Mouse (Mus musculus) CH12.LX (cell line): ENCODE measurements around the gene Thrb. TPM values are rescaled to one million over a fixed set of nuclear protein-coding genes. Genes with fewer than 3 reads are reported as not detected.

Experiments
- DNase-seq: peaks from one replicate; pipeline ENCODE4 v3.0.0-alpha.2; 2013; ENCODE audit errors: extremely low read depth
- H3K27ac ChIP-seq: 2 replicates; pipeline ENCODE4 v1.5.1; 2012; ENCODE audit warnings: low read depth, mild to moderate bottlenecking, control low read depth, moderate library complexity; ENCODE audit not compliant: insufficient read depth
- H3K27me3 ChIP-seq: replicated peaks from 2 replicates; pipeline ENCODE3; 2012; ENCODE audit warnings: inconsistent platforms
- H3K36me3 ChIP-seq, 2 experiments: replicated peaks in 1 of 2; 2 replicates each; pipeline versions ENCODE3 to v1.6.1; 2012; ENCODE audit warnings: inconsistent platforms in 1 of 2, low read length in 1 of 2, mild to moderate bottlenecking in 1 of 2, mixed read lengths in 1 of 2, moderate library complexity in 1 of 2; ENCODE audit not compliant: control insufficient read depth in 1 of 2, insufficient read depth in 1 of 2
- H3K4me1 ChIP-seq, 2 experiments: 2 replicates each; pipeline ENCODE4 v1.6.1; 2012; ENCODE audit warnings: inconsistent platforms in 1 of 2, moderate library complexity in 1 of 2; ENCODE audit not compliant: insufficient read depth in 2 of 2, control insufficient read depth in 1 of 2
- H3K4me2 ChIP-seq: 2 replicates; pipeline ENCODE4 v1.6.1; 2012; ENCODE audit warnings: low read depth, mild to moderate bottlenecking, control low read depth; ENCODE audit not compliant: poor library complexity, insufficient read depth, severe bottlenecking
- H3K4me3 ChIP-seq, 3 experiments: fragments of 150-350 bp in 1 of 3; sonication (generic) in 1 of 3; replicated peaks in 1 of 3; 2 replicates each; pipeline versions ENCODE3 to v1.5.1; 2011 to 2012; ENCODE audit warnings: low read depth in 2 of 3, low read length in 2 of 3, mild to moderate bottlenecking in 2 of 3, moderate library complexity in 2 of 3, control low read depth in 1 of 3, improper control_type of control experiment in 1 of 3, inconsistent platforms in 1 of 3, mixed read lengths in 1 of 3; ENCODE audit not compliant: poor library complexity in 1 of 3
- H3K79me2 ChIP-seq: replicated peaks from 2 replicates; pipeline ENCODE4 v1.6.1; 2012; ENCODE audit warnings: mild to moderate bottlenecking, moderate library complexity; ENCODE audit not compliant: control insufficient read depth, poor library complexity, insufficient read depth, severe bottlenecking; ENCODE audit errors: extremely low read depth
- H3K9ac ChIP-seq: 2 replicates; pipeline ENCODE4 v1.6.1; 2012; ENCODE audit warnings: low read depth, mild to moderate bottlenecking, control low read depth, moderate library complexity; ENCODE audit not compliant: insufficient read depth
- H3K9me3 ChIP-seq: replicated peaks from 2 replicates; pipeline ENCODE3; 2012; ENCODE audit warnings: low read length, inconsistent platforms, mixed read lengths
- BHLHE40 ChIP-seq: IDR thresholded peaks from 2 replicates; pipeline ENCODE4 v1.6.1; 2011; ENCODE audit warnings: mild to moderate bottlenecking, low read depth, low read length, improper control_type of control experiment
- CHD1 ChIP-seq: IDR thresholded peaks from 2 replicates; pipeline ENCODE4 v1.6.1; 2012; ENCODE audit warnings: low read depth, low read length, improper control_type of control experiment, inconsistent platforms
- ELF1 ChIP-seq: IDR thresholded peaks from 2 replicates; pipeline ENCODE4 v1.6.1; 2014; ENCODE audit warnings: low read depth, mild to moderate bottlenecking, inconsistent platforms, low read length, improper control_type of control experiment
- EP300 ChIP-seq: IDR thresholded peaks from 2 replicates; pipeline ENCODE4 v1.6.1; 2011; ENCODE audit warnings: low read length, improper control_type of control experiment
- GABPA ChIP-seq: IDR thresholded peaks from 2 replicates; pipeline ENCODE4 v1.6.1; 2012; ENCODE audit warnings: low read depth, low read length, improper control_type of control experiment, inconsistent platforms; ENCODE audit not compliant: insufficient replicate concordance
- JUND ChIP-seq: conservative IDR thresholded peaks from 2 replicates; pipeline ENCODE4 v1.6.1; 2011; ENCODE audit warnings: low read depth, low read length, improper control_type of control experiment
- KAT2A ChIP-seq: IDR thresholded peaks from 2 replicates; pipeline ENCODE4 v1.6.1; 2012; ENCODE audit warnings: low read length, improper control_type of control experiment, inconsistent platforms; ENCODE audit not compliant: insufficient replicate concordance
- MAFK ChIP-seq: IDR thresholded peaks from 2 replicates; pipeline ENCODE4 v1.6.1; 2011; ENCODE audit warnings: low read length, improper control_type of control experiment; ENCODE audit not compliant: insufficient replicate concordance
- MAX ChIP-seq: IDR thresholded peaks from 2 replicates; pipeline ENCODE4 v1.6.1; 2011; ENCODE audit warnings: low read length, improper control_type of control experiment
- MAZ ChIP-seq: IDR thresholded peaks from 2 replicates; pipeline ENCODE4 v1.6.1; 2012; ENCODE audit warnings: low read depth, mild to moderate bottlenecking, inconsistent platforms, low read length, improper control_type of control experiment, moderate library complexity
- MEF2A ChIP-seq: IDR thresholded peaks from 2 replicates; pipeline ENCODE4 v1.6.1; 2014; ENCODE audit warnings: low read depth, mild to moderate bottlenecking, inconsistent platforms, low read length, improper control_type of control experiment, borderline replicate concordance
- MXI1 ChIP-seq: IDR thresholded peaks from 2 replicates; pipeline ENCODE4 v1.6.1; 2011; ENCODE audit warnings: mild to moderate bottlenecking, low read depth, low read length, improper control_type of control experiment
- POLR2AphosphoS2 ChIP-seq: IDR thresholded peaks from 2 replicates; pipeline ENCODE4 v1.6.1; 2011; ENCODE audit warnings: low read depth, low read length, improper control_type of control experiment
- RCOR1 ChIP-seq: conservative IDR thresholded peaks from 2 replicates; pipeline ENCODE4 v1.6.1; 2012; ENCODE audit warnings: low read depth, mild to moderate bottlenecking, inconsistent platforms, low read length, improper control_type of control experiment
- SIN3A ChIP-seq: IDR thresholded peaks from 2 replicates; pipeline ENCODE4 v1.6.1; 2012; ENCODE audit warnings: low read length, improper control_type of control experiment, inconsistent platforms
- SMC3 ChIP-seq: IDR thresholded peaks from 2 replicates; pipeline ENCODE4 v1.6.1; 2011; ENCODE audit warnings: low read depth, low read length, improper control_type of control experiment
- TBP ChIP-seq: conservative IDR thresholded peaks from 2 replicates; pipeline ENCODE4 v1.6.1; 2011; ENCODE audit warnings: low read depth, low read length, improper control_type of control experiment
- TCF12 ChIP-seq: IDR thresholded peaks from 2 replicates; pipeline ENCODE4 v1.6.1; 2014; ENCODE audit warnings: low read depth, mild to moderate bottlenecking, inconsistent platforms, low read length, improper control_type of control experiment
- UBTF ChIP-seq: IDR thresholded peaks from 2 replicates; pipeline ENCODE4 v1.6.1; 2012; ENCODE audit warnings: low read depth, mild to moderate bottlenecking, inconsistent platforms, low read length, improper control_type of control experiment, moderate library complexity
- USF1 ChIP-seq: IDR thresholded peaks from 2 replicates; pipeline ENCODE4 v1.6.1; 2014; ENCODE audit warnings: low read depth, mild to moderate bottlenecking, inconsistent platforms, low read length, improper control_type of control experiment
- ZMIZ1 ChIP-seq: IDR thresholded peaks from 2 replicates; pipeline ENCODE4 v1.6.1; 2012; ENCODE audit warnings: low read depth, mild to moderate bottlenecking, inconsistent platforms, low read length, improper control_type of control experiment
- ZNF384 ChIP-seq: IDR thresholded peaks from 2 replicates; pipeline ENCODE4 v1.6.1; 2012; ENCODE audit warnings: low read depth, low read length, improper control_type of control experiment, inconsistent platforms
- dilution Hi-C: fragments of 300-500 bp; cut with MboI; formaldehyde crosslinking; loops from 2 replicates; pipeline ENCODE4 v1.14.3; 2020; ENCODE audit warnings: low sequenced_read_pairs; ENCODE audit not compliant: extremely low pct_unique_long_range_greater_than_20kb, extremely low pct_ligation_motif_present
- in situ Hi-C: fragments of 300-500 bp; cut with MboI; formaldehyde crosslinking; loops from 3 replicates; pipeline ENCODE4 v1.14.3; 2019; ENCODE audit warnings: low sequenced_read_pairs, low pct_ligation_motif_present, low pct_unique_long_range_greater_than_20kb, mixed read lengths
- polyA plus RNA-seq: library from polyadenylated mRNA; unstranded; fragments of >175 nt; gene quantifications from 2 replicates; pipeline ENCODE4 v1.2.1, GENCODE M21; 2012; ENCODE audit warnings: low read depth; ENCODE audit not compliant: insufficient read length
- total RNA-seq, 2 experiments: library from RNA; depleted of rRNA; stranded (reverse); fragments of 300-350 nt in 1 of 2; fragments of >200 nt in 1 of 2; gene quantifications; 2 replicates each; pipeline ENCODE4 v1.2.3; 2012 to 2014

The Thrb gene
- total and polyA plus RNA-seq, 3 experiments, result 0.56 to 1.6 (median 0.60) TPM

DNA sequence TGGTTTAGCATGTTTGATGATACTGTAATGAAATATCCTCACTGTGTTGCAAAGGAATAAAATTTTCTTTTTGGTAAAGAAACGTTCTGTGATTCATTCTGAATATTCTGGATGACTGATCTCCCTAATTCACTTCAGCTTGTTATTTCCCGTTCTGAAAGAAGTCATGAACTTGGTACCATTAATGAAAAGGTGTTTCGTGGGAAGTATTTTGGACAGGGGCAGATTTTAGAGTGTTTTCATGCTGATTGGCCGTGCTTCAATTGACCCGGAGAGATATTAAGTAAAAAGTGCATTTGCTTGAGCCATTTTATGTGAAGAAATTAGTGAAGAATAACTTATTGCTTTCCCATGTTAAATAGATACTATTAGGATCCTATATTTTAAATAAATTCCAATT lies 2.0 kb downstream of the Thrb start:
- peaks cover 0 to 8% of the 10 kb centered on the region in 2 experiments; a peak in 2 of 4 replicates for H3K4me1 ChIP-seq
- no peaks in the 10 kb centered on the region for H3K9me3 ChIP-seq
- no peak overlapping the region for H3K9ac ChIP-seq
- no peak overlapping the region for H3K4me3 ChIP-seq
- dilution Hi-C loops, result no loop called here
- H3K4me2 ChIP-seq, result no peak overlapping the region
- peaks cover 6% of the 10 kb centered on the region for H3K27me3 ChIP-seq
- TF ChIP-seq MXI1 (no peak), TCF12 (no peak), USF1 (no peak), RCOR1 (no peak), ELF1 (no peak), CHD1 (no peak), KAT2A (no peak), MEF2A (no peak), ZMIZ1 (no peak), TBP (no peak), UBTF (no peak), EP300 (no peak), ZNF384 (no peak)
- TF ChIP-seq, all 38 proteins: peak for 0
- Histone ChIP-seq H3K79me2 (no peaks in the 10 kb centered on the region), H3K36me3 (no peaks in the 10 kb centered on the region), H3K27ac (no peak overlapping the region)
- in situ Hi-C loops, result loop anchor here (25.0 kb wide), 1 partner anchor 525 kb away; no protein-coding TSS in a partner anchor
- no peak for DNase-seq

DNA sequence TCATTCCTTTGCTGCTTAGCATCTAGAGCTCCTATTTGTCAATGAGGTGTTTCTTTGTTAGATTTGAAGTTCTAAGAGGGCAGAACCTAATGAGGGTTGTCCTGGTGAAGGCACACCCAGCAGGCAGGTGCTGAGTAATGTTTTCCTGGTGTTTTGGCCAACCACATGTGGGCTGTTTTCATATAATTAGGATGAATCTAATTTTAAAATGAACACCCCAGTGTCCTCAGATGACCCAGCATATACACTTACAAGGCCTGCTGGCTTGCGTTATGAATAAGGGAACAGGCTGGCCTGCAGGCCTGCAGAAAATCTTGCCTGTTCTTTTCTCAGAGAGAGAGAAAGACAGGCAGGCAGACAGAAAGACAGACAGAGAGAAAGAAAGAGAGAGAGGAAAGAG lies 14.3 kb downstream of the Thrb start:
- H3K4me1 ChIP-seq, result no peaks in the 10 kb centered on the region
- H3K36me3 ChIP-seq, result no peaks in the 10 kb centered on the region
- in situ Hi-C loops (loop anchor here (25.0 kb wide), 1 partner anchor 513 kb away; no protein-coding TSS in a partner anchor), dilution Hi-C loops (no loop called here)
- no peak for DNase-seq
- H3K4me2 ChIP-seq, result no peak overlapping the region
- H3K79me2 ChIP-seq, result no peaks in the 10 kb centered on the region
- no peak overlapping the region for H3K4me3 ChIP-seq
- no peak overlapping the region for H3K27ac ChIP-seq
- no peak for TF ChIP-seq GABPA
- TF ChIP-seq MAX, result no peak
- TF ChIP-seq MAFK, result no peak
- no peak for TF ChIP-seq TBP
- no peak for TF ChIP-seq SIN3A
- no peak for TF ChIP-seq SMC3
- no peak for TF ChIP-seq USF1
- no peak for TF ChIP-seq BHLHE40
- TF ChIP-seq JUND, result no peak
- TF ChIP-seq ELF1, result no peak
- no peak for TF ChIP-seq CHD1
- no peak for TF ChIP-seq ZNF384
- TF ChIP-seq MAZ, result no peak
- TF ChIP-seq POLR2AphosphoS2, result no peak
- TF ChIP-seq ZMIZ1, result no peak
- TF ChIP-seq, all 38 proteins: peak for 0
- H3K27me3 ChIP-seq, result no peaks in the 10 kb centered on the region
- no peaks in the 10 kb centered on the region for H3K9me3 ChIP-seq
- H3K9ac ChIP-seq, result no peak overlapping the region
